Mouse (Mus musculus) left cerebral cortex, postnatal 10 days (tissue): ENCODE results near the gene Osbpl6. TPM values are rescaled to one million over a fixed set of nuclear protein-coding genes. Genes with fewer than 3 reads are reported as not detected.

ENCODE experiments used
- DNase-seq, 2 experiments: peaks; one replicate each; pipeline ENCODE4 v3.0.0; 2021 to 2022; ENCODE audit warnings: low spot score in 2 of 2, mixed read lengths in 1 of 2; ENCODE audit errors: extremely low spot score in 1 of 2
- intact Hi-C: fragments of 180-260 bp; cut with DNase I; formaldehyde crosslinking; loops from one replicate; pipeline ENCODE4 v1.15.1; 2025
- total RNA-seq, 2 experiments: library from RNA; stranded (reverse); gene quantifications; 2 replicates each; pipeline ENCODE4 v1.2.3; 2021

Gene Osbpl6
- total RNA-seq: 10 to 100 TPM; 43.7 to 46.3 TPM

GRCm38 (mm10) chr2:76406151-76406936, at the start of gene Osbpl6:
Gene Osbpl6 (plus strand): TSS chr2:76406508.
- DNase-seq: peak; percentile 54 to 87
- intact Hi-C loops: loop anchor here (5.0 kb wide), 1 partner anchor 166 kb away; no protein-coding TSS in a partner anchor

- intact Hi-C loops: loop anchor here (5.0 kb wide), 2 partner anchors 103 to 243 kb away; no protein-coding TSS in a partner anchor
- no peak for DNase-seq
Observed at GRCm38 (mm10) chr2:76360226-76360625, 46.1 kb upstream of the Osbpl6 start, which contains the start of gene Cyct. Gene Cyct (minus strand): TSS chr2:76360450.

- intact Hi-C loops: loop anchor here (5.0 kb wide), 2 partner anchors 105 to 245 kb away; no protein-coding TSS in a partner anchor
- DNase-seq: peak in 1 of 2 experiments; percentile 28
Observed at GRCm38 (mm10) chr2:76362111-76362510, 44.2 kb upstream of the Osbpl6 start.

GRCm38 (mm10) chr2:76365811-76366210, 40.5 kb upstream of the Osbpl6 start:
- DNase-seq: no peak
- intact Hi-C loops: loop anchor here (2.0 kb wide), 1 partner anchor 253 kb away; no protein-coding TSS in a partner anchor

GRCm38 (mm10) chr2:76367188-76367922, 39.0 kb upstream of the Osbpl6 start:
- intact Hi-C loops: loop anchor here (2.0 kb wide), 1 partner anchor 251 kb away; no protein-coding TSS in a partner anchor

GRCm38 (mm10) chr2:76368861-76369660, 37.2 kb upstream of the Osbpl6 start:
- no peak for DNase-seq
- intact Hi-C loops: no loop called here

More at GRCm38 (mm10) chr2:76367188-76367922, 39.0 kb upstream of the Osbpl6 start:
- DNase-seq: peak; percentile 60 to 81

GRCm38 (mm10) chr2:76369821-76370655, 36.3 kb upstream of the Osbpl6 start, which contains the start of gene Rbm45:
Gene Rbm45 (plus strand): TSS chr2:76369984.
- DNase-seq: peak; percentile 83 to 92
- intact Hi-C loops: no loop called here

GRCm38 (mm10) chr2:76370656-76370922, 35.7 kb upstream of the Osbpl6 start:
- intact Hi-C loops: no loop called here

GRCm38 (mm10) chr2:76372244-76372643, 34.1 kb upstream of the Osbpl6 start:
- no peak for DNase-seq
- intact Hi-C loops: no loop called here

More at GRCm38 (mm10) chr2:76370656-76370922, 35.7 kb upstream of the Osbpl6 start:
- DNase-seq: no peak

GRCm38 (mm10) chr2:76374544-76375206, 31.6 kb upstream of the Osbpl6 start:
- intact Hi-C loops: loop anchor here (5.0 kb wide), 1 partner anchor 218 kb away; no protein-coding TSS in a partner anchor
- no peak for DNase-seq

GRCm38 (mm10) chr2:76378646-76379045, 27.7 kb upstream of the Osbpl6 start:
- DNase-seq: no peak
- intact Hi-C loops: loop anchor here (5.0 kb wide), 1 partner anchor 214 kb away; no protein-coding TSS in a partner anchor

- intact Hi-C loops: no loop called here
- no peak for DNase-seq
Observed at GRCm38 (mm10) chr2:76386531-76386930, 19.8 kb upstream of the Osbpl6 start.

GRCm38 (mm10) chr2:76400178-76400577, 6.1 kb upstream of the Osbpl6 start:
- no peak for DNase-seq
- intact Hi-C loops: no loop called here

- DNase-seq: peak; percentile 26 to 61
Observed at GRCm38 (mm10) chr2:76405596-76406150, 635 bp upstream of the Osbpl6 start.

GRCm38 (mm10) chr2:76406937-76407441, 681 bp downstream of the Osbpl6 start:
- intact Hi-C loops: loop anchor here (5.0 kb wide), 1 partner anchor 165 kb away; no protein-coding TSS in a partner anchor
- peak; percentile 38 to 81 for DNase-seq

More at GRCm38 (mm10) chr2:76405596-76406150, 635 bp upstream of the Osbpl6 start:
- intact Hi-C loops: loop anchor here (5.0 kb wide), 1 partner anchor 167 kb away; no protein-coding TSS in a partner anchor

GRCm38 (mm10) chr2:76409526-76409925, 3.2 kb downstream of the Osbpl6 start:
- intact Hi-C loops: loop anchor here (5.0 kb wide), 1 partner anchor 163 kb away; no protein-coding TSS in a partner anchor
- no peak for DNase-seq
